Mouse (Mus musculus): ENCODE data around the gene Mrm3.

The Mrm3 gene

DNA sequence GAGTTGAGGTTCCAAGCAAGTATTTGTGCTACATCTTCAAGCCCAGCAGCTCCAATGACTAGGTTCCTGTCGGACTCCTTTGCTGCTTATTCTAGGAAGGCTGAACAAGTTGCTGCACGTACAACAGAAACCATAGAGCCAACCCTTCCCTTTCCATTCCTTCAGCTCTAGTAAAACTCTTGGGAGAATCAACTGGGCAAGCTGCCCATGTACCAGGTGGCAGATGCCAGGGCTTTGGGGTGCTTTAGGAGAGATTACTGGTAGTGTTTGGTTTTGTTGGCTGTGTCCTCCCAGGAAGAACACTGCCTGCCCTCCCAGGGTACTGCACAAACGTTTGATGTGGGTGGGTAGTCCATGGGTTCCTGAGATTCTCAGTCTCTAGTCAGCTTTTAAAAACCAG, 8.5 kb downstream of the Mrm3 start:
- in situ Hi-C loops (cut with MseI, MboI): loop anchor here (5.0 kb wide), 2 partner anchors 145 to 150 kb away; partner anchors contain the start of gene Nxn (in 1 of the 2)

DNA sequence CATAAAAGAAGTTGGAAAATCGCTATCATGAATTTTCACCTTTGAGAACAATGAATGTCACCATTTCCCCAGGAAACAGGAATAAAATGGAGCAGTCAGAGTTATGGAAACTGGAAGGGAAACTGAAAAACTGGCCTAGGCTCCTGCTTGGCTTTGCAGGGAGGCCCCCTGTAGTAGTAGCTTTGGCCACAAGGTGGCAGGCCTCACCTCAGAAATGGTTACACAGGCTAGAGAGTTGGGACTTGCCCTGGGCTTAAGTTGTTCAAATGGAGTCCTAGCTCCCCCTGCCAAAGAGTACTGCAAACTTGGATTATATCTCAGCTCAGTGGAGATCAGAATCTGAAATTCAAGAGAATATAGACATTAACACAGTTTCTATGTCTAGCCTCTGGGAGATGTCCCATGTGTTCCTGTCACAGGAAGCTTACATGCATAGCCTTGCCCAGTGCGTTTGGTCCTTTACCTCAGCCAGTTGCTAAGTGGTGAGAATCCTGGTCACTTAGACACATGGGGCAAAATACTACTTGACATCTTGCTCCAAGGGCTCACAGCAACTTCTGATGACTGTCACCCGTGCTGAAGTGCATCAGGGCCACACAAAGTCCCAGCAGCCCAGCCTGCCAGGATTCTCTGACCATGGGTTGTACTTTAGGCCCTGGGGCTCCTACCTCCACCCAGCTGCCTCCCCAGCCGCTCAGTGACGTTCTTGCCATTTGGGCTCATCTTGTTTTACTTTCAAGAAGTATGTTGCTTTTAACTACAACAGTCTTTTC, 9.8 kb downstream of the Mrm3 start:
- in situ Hi-C loops (cut with MseI, MboI): loop anchor here (5.0 kb wide), 2 partner anchors 144 to 149 kb away; partner anchors contain the start of gene Nxn (in 1 of the 2)

DNA sequence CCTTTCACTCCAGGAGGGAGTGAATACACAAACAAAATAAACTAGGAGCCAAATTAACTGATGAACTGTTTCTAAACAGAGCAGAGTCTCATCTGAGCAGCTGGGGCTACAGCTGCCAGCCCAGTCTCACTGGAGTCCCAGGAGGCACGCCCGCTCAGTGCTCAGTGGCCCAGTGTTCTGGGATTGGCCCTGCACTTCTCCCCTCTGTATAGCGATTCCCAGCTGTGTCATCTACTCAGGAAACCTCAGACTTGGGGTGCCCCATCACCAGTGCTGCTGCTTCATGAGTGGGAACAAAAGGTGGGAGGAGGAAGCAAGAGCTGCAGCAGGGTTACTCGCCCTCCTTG, 10.4 kb downstream of the Mrm3 start:
- in situ Hi-C loops (cut with MseI, MboI): loop anchor here (5.0 kb wide), 2 partner anchors 143 to 148 kb away; partner anchors contain the start of gene Nxn (in 1 of the 2)

DNA sequence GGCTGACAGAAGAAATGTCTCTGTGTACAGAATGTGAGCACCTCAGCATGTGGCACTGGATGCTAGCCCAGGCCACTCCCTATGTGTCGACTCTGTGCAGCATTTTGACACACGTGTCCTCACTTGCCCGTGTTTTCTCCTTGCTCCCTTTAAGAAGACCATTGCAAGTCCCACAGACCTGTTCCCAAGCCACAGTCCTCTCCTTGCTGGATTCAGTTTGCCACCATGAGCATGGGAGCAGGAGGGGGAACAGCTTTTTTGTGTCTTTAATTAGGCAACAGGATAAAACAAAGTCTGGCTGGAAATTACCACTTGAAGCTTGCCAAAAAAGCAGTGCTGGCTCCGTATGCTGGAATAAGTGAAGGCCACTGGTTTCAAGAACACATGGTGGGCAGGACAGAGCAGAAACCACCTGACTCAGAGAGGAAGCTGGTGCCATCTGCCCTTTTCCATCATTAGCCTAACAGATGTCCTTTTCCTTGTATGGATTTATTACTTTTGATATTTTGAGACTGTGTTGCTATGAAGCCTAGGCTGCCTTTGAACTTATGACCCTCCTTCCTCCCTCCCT, 12.0 kb downstream of the Mrm3 start:
- in situ Hi-C loops (cut with MseI, MboI): no loop called here

DNA sequence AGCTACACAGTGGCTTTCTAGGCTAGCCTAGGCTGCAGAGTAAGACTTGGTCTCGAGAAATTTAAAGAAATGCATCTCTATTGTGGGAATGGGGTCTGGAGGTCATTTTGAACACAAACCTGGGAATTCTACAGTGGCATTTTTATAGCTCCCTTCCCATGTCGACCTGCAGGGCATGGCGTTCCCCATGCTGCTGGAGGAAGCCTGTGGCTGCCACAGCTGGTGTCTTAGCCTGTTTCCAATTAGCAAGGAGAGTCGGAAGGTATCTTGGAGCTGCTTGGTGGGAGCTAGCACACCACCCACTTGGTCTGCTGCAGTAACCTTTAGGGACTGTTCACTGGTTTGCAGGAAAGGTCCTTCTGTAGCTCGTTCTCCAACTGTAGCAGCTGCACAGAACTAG, 12.6 kb downstream of the Mrm3 start:
- in situ Hi-C loops (cut with MseI, MboI): no loop called here

DNA sequence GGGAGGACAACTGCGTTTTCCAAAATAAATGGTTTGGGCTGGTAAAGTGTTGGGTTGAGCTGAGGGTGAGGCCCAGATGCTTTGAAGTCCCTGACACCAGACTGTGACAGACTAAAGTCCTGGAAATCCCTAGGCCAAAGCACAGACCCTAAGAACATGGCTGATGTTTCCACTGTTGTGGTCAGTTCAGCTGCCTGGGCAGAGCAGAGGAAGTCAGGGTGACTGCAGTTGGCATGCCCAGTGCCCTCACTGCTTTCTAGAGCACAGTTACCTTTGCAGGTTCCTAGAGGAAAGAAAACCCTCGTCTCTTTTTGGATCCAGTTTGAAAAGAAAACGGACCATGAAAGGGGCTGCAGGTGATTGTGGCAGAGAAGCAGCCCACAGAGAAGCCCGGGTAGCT, 13.9 kb downstream of the Mrm3 start:
- in situ Hi-C loops (cut with MseI, MboI): no loop called here

DNA sequence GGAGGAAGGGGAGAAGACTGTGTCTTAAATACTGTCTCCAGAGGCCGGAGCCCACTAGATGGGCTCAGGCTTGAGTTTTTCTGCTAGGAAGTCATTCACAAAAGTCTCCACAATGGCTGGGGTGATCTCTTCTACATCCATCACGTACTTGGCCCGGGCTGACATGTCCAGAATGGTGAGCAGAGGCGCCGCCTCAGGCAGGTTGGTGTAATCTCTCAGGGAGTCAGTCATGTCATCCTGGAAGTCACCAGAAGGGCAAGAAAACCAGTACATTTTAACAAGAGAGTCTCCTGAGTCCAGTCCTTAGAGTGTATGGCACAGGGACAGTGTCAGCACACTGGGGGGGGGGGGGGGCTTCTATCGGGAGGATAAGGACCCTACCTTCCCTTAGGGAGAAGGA, 15.0 kb downstream of the Mrm3 start:
- in situ Hi-C loops (cut with MseI, MboI): no loop called here

DNA sequence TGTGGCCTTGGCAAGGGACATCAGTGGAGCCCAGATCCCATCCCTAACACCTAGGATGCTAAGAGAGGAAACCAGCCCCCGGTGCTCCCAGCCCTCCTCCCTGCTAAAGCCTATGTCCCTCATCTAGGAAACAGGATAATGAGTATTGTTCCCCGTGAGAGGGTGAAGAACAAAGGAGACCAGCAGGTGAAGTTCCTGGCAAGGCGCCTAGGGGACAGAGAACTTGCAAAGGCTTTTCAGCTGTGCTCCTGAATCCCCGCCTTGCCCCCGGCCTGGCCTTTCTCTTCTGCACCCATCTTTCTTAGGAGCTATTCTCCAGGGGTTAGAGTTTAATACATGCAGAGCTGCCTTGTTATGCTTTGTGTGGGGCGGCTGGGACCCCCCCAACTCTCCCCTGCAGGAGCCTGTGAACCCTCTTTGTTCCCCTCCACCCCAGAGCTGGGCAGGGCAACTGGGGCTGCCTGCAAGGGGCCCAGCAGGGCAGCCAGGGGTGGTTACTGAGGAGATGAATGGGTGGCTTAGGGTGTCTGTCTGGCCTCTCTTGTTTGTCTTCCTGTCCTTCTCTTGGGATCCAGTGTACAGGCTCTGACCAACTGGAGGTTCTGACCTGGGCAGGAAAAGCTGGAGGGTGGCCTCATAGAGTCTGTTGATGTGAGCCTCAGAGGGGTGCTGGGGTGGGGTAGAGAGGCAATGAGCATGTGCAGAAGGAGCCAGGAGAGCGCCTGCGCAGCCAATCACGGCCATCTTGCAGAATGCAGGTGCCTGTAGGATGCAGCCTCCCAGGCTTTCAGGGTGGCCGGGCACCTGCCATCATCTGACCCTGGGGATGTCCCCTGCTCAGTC, 16.9 kb downstream of the Mrm3 start:
- in situ Hi-C loops (cut with MseI, MboI): no loop called here

DNA sequence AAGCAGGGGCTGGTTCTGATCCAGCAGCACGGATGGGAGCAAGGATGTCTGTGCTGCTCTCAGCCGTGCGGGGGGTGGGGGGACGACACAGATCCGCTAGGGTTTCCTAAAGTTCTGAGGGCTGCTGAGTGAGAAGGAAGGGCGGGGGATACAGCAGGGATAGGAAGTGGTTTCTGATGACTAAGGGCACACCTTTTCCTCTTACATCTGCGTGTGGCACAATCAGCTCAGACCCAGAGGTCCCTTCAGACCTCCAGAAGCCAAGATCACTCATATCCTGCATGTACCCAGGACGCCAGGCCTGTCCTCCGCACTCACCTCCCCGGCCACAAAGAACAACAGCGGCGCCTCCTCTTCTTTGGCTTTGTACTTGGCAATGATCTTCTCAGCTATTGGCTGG, 17.7 kb downstream of the Mrm3 start:
- in situ Hi-C loops (cut with MseI, MboI): no loop called here

DNA sequence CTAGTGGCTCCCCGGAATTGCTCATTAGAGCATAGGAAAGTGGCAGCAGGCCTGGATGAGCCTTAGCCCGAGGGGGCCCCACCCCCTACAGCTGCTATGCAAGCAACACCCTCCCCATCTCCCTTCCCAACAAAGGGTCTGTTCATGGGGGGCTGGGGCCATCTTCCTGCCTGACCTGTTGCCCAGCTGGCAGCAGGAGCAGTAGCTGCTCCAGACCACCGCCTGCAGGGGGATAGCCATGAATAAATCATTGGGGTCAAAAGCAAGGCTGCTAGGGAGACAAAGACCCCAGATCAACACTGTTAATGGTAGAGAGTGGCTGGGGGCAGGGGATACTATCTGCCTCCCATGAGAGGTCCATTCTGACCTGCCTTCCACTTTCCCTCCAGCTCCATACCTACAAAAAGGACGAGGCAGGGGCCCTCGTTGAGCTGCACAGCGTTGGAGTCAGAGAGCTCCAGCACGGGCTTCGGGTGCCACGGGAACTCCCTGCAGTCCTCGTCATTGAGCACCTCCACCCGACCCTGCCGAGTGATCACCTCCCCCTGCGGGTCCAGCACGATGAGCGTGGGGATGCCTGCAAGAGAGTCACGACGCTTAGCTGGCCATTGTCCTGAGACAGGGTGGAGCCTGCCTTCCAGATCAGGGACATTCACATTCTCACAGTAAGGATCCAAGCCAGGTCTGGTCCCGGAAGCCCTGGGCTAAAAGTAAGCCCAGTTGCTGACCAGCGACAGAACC, 19.3 kb downstream of the Mrm3 start:
- in situ Hi-C loops (cut with MseI, MboI): no loop called here

DNA sequence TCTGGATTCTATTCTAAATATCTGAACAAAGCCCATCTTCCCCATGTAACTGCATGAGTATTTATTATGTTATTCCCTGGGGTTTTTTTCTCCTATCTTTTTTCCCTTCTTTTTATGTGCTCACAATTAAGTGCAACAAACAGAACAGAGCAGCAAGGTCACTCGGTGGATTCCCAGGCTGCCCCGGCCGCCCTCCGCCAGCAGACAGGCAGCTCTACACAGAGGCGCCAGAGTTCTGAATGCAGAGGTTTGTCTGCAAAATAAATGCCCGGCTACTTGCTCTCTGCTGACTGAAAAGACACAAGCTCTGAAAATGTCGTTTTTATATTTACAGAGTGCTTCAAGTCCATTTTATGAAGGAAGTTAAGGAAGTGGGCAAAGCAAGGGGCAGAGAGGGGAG, 24.0 kb downstream of the Mrm3 start:
- in situ Hi-C loops (cut with MseI, MboI): no loop called here

DNA sequence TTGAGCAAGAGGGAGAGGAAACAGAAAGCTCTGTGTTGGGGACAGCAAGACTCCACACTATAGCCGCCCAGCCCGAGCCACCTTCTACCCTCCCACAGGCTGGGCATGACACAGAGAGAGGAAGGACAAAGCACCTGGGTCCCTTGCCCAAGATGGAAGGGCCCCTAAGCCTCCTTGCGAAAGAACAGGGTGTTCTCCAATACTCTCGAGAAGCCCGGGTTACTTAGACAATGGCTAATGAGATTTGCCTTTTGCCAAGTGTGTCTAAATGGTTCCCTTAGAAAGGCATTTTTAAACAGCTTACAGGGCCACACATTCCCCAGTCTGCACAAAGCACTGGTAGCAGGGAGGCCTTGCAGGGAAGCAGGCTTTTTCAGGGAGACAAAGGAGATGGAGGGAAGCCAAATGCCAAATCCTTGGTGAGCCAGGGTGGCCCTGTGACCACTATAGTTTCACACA, 24.5 kb downstream of the Mrm3 start:
- in situ Hi-C loops (cut with MseI, MboI): no loop called here

DNA sequence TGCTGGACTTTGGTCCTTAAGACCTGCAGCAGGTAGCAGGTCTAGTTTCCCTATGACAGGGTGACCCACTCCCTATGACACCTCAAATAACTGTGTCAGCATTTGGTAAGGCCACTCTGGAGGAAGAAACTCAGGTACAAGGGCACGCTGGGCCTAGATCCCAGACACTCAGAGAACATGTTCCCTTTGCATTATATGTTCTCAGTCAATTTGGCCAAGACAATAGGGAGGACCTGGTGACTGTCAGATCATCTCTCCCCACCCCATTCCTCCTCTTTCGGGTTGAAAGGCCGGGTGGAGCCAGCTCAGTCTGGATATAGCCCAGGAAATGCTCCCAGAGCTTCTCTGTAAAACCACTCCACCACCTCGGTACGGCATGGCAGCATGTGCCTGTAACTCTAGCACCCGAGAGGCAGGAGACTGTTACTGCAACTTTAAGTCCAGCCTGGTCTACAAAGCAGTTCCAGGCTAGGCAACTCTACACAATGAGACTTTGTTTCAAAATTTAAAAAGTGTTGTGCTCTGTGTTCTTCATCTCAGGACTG, 25.1 kb downstream of the Mrm3 start:
- in situ Hi-C loops (cut with MseI, MboI): no loop called here

DNA sequence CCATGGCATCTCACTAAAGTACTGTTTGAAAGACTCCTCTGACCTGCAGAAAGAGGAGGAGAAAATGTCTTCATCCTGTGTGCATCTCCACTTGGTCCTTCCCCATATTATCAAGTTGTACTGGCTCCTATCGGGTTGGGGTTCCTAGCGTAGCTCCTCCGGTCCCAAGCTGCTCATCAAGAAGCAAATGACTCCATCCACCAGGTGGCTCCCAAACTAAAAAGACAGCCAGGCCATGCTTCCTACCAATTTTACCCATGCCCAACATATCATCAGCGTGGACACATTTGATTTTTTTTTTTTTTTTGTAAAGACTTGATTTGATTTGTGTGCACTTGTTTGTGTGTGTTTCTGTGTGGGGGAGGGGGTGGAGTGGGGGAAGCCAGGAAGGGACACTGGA, 28.9 kb downstream of the Mrm3 start:
- in situ Hi-C loops (cut with MseI, MboI): no loop called here

DNA sequence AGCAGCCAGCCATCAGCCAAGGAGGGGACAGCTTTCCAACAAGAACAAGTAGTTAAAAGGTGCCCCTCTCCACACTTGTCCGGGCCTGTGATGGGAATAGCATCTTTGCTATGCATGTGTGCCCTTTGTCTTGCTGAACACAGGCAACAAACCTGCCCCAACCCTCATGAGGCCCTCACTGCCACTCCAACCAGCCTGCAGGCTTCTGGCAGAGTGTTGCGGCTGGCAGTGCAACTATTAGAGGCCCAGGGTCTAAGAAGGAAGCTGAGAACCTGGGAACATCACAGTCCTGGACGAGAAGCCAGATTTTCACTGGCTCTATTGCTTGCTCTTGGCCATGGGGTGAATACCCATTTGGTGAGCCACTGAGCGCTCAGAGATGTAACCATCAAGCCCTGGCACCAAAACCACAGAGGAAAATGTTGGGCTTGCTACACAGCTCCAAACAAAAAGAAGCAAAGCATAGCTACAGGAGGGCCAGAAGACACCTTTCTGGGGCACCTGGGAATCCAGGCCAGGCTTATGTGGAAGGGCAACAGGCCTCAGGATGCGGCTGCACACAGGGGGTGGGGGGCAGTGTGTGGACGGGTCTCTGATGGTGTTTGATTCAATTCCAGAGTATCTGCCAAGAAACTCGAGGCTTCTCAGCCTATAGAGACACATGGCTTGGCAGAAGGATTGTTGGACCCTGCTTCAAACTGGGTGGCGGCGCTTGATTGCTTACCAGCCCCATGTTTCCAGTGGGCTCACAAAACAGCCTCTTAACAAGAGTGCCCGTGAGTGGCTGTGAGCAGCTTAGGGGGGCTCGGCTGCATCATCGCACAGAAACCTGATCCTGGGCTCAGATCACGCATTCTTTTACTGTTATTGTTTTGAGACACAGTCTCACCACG, 35.7 kb downstream of the Mrm3 start:
- in situ Hi-C loops (cut with MseI, MboI): no loop called here

DNA sequence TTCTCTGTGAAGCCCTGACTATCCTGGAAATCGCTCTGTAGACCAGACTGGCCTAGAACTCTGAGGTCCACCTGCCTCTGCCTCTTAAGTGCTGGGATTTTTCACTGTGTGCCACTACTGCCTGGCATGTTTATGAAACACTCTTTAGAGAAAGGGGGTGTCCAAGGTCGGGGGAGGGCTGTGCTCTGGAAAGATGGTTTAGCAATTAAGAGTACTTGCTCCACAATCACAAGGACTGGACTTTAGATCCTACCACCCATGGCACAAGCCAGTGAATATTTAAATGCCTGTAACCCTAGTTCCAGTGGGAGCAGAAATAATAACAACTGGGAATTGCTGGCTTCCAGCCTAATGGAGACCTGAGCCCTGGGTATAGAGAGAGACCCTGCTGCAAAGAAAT, 36.5 kb downstream of the Mrm3 start:
- in situ Hi-C loops (cut with MseI, MboI): no loop called here

DNA sequence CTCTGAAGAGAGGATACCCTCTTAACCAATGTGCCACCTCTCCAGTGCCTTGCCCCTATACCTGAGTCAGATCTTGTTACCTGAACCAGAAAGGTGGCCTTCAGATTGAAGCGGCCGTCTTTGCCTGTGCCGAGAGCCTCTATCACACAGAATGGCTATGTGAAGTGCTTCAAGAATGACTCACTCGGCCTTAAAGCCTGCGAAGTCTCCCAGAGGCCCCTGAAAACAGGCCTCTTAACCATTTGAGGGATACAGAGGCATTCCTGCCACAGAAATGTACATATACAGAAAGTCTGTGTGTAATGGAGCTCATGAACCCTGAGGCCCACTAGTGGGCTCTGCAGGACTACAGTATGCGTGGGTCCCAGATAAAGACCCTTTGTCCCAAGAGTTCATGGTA, 40.3 kb downstream of the Mrm3 start:
- in situ Hi-C loops (cut with MseI, MboI): no loop called here

DNA sequence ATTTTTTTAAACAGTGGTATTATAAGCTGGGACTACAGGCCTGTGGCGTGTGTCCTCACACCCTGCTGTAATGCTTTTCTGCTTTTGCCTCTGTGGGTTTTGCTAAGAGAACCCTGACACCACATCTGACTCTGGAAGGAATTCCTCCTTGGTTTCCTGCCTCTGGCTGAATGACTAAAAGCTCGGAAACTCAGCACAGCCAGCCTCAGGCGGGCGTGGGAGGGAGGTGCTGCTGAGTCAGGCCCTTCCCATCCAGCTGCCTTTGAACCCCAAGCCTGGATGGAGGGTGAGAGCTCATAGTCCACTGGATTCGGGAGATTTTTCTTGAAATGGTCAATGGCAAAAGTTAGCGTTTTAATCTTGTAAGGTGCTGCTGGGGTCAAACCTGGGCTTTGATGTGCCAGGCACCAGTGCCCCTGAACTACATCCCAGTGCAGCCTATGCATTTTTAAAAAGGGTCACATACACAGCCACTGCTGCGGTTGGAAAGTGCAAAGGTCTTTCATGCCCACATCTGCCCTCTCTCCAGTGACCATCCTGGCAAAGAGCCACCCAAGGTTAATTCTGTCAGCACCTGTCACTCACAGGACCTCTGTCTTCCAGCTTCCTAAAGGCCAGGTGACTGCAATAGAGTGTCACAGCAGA, 42.0 kb downstream of the Mrm3 start:
- in situ Hi-C loops (cut with MseI, MboI): no loop called here

DNA sequence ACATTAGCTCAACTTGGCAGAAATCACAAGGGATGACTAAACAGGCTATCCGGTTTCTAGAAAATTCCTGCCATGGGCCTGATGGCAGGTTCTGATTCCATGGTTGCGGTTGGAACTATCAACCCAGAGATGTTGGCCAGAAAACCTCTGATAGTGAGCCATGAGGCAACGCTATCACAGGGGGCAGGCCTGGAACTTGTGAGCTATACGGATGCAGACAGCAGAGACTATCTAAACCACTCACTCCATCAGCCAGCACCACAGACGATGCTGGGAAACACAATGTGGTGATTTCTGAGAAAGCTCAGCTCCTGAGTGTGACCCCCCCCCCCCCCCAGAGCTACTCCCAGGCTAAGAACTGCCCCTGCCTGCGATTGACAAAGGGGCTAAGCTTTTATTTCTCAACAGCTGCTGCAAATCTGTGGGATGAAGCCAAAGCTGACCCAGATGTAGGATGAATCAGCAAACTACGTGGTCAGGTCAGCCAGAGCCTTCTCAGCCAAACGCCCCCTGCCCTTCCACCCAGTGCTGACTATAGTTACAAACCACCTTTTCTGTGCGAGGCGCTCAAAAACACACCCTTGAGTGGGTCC, 43.1 kb downstream of the Mrm3 start:
- in situ Hi-C loops (cut with MseI, MboI): no loop called here

DNA sequence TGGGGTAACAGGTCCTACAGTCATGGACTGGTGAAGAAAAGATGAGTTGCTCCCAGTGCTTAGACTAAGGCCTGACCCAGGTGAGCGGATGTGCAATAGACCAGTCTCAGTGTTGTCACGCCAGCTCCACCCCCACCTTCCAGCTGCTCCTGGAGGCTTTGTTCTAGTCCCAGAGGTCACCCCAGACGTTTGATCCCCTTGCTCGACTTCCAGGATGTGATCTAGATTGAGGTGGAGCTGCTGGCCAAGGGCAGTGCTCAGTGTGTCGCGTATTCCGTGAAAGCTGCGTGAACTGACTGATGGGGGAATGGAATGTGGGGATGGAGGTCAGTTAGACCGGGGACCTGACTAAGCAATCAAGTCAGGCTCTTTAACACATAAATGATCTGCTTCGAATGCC, 43.8 kb downstream of the Mrm3 start:
- in situ Hi-C loops (cut with MseI, MboI): no loop called here

Measured in mouse trophoblast stem cell (cell line).